Mouse (Mus musculus): Measurements from ENCODE around the gene Mab21l3. TPM values are rescaled to one million over a fixed set of nuclear protein-coding genes. Genes with fewer than 3 reads are reported as not detected.

Mab21l3 gene
- total and polyA plus RNA-seq, 3 experiments, result 1.9 to 3.4 (median 2.8) TPM

- TF ChIP-seq PAX5 (IDR thresholded peaks at IDR 0.05; ENCODE audit: low read length), result no peak
- TF ChIP-seq GABPA (IDR thresholded peaks at IDR 0.05; ENCODE audit: insufficient replicate concordance, low read depth, low read length), result no peak
- no peak for TF ChIP-seq CHD1 (IDR thresholded peaks at IDR 0.05; ENCODE audit: low read depth, low read length)
- TF ChIP-seq POLR2AphosphoS2 (IDR thresholded peaks at IDR 0.05; ENCODE audit: low read depth, low read length), result no peak
- no peak for TF ChIP-seq IRF4 (IDR thresholded peaks at IDR 0.05; ENCODE audit: low read depth, low read length)
- TF ChIP-seq SIN3A (IDR thresholded peaks at IDR 0.05; ENCODE audit: low read length), result no peak
- TF ChIP-seq SMC3 (IDR thresholded peaks at IDR 0.05; ENCODE audit: low read depth, low read length), result no peak
- TF ChIP-seq ETS1 (conservative IDR thresholded peaks at IDR 0.05; ENCODE audit: low read depth, low read length), result no peak
- no peaks in the 10 kb centered on the region for H3K27me3 ChIP-seq (replicated peaks)
- no peak for DNase-seq (ENCODE audit: extremely low read depth)
- in situ Hi-C loops (cut with MboI; ENCODE audit: low pct_ligation_motif_present, low pct_unique_long_range_greater_than_20kb, low sequenced_read_pairs) (loop anchor here (5.0 kb wide), 1 partner anchor 33 kb away; no protein-coding TSS in a partner anchor), dilution Hi-C loops (cut with MboI; ENCODE audit: extremely low pct_ligation_motif_present, extremely low pct_unique_long_range_greater_than_20kb, low sequenced_read_pairs) (no loop called here)
- H3K27ac ChIP-seq (ENCODE audit: insufficient read depth, low read depth), result no peak overlapping the region
- no peaks in the 10 kb centered on the region for H3K79me2 ChIP-seq (replicated peaks; ENCODE audit: control insufficient read depth, extremely low read depth, insufficient read depth, poor library complexity, severe bottlenecking)
- peaks cover 22 to 36% of the 10 kb centered on the region in 2 experiments for H3K36me3 ChIP-seq (replicated peaks in 1 of 2; ENCODE audit: control insufficient read depth in 1 of 2, insufficient read depth in 1 of 2, low read length in 1 of 2)
- H3K4me3 ChIP-seq (replicated peaks in 1 of 3; ENCODE audit: low read depth in 2 of 3, low read length in 2 of 3, poor library complexity in 1 of 3), result no peak overlapping the region
- no peak overlapping the region for H3K9ac ChIP-seq (ENCODE audit: insufficient read depth, low read depth)
- no peaks in the 10 kb centered on the region for H3K9me3 ChIP-seq (replicated peaks; ENCODE audit: low read length)
- peaks cover 0 to 3% of the 10 kb centered on the region in 2 experiments; a peak in 1 of 4 replicates for H3K4me1 ChIP-seq (ENCODE audit: control insufficient read depth in 1 of 2, insufficient read depth in 2 of 2)
- H3K4me2 ChIP-seq (ENCODE audit: insufficient read depth, low read depth, poor library complexity, severe bottlenecking), result no peak overlapping the region
Measured at GRCm38 (mm10) chr3:101860151-101860550, 11.4 kb upstream of the Mab21l3 start.

GRCm38 (mm10) chr3:101859740-101860139 lies 11.0 kb upstream of the Mab21l3 start:
- no peak for DNase-seq (ENCODE audit: extremely low read depth)
- H3K36me3 ChIP-seq (replicated peaks in 1 of 2; ENCODE audit: control insufficient read depth in 1 of 2, insufficient read depth in 1 of 2, low read length in 1 of 2), result peaks cover 22 to 36% of the 10 kb centered on the region in 2 experiments
- H3K27ac ChIP-seq (ENCODE audit: insufficient read depth, low read depth), result no peak overlapping the region
- no peaks in the 10 kb centered on the region for H3K27me3 ChIP-seq (replicated peaks)
- dilution Hi-C loops (cut with MboI; ENCODE audit: extremely low pct_ligation_motif_present, extremely low pct_unique_long_range_greater_than_20kb, low sequenced_read_pairs), result no loop called here
- no peak overlapping the region for H3K4me2 ChIP-seq (ENCODE audit: insufficient read depth, low read depth, poor library complexity, severe bottlenecking)
- H3K9me3 ChIP-seq (replicated peaks; ENCODE audit: low read length), result no peaks in the 10 kb centered on the region
- peaks cover 0 to 3% of the 10 kb centered on the region in 2 experiments; a peak in 1 of 4 replicates for H3K4me1 ChIP-seq (ENCODE audit: control insufficient read depth in 1 of 2, insufficient read depth in 2 of 2)
- in situ Hi-C loops (cut with MboI; ENCODE audit: low pct_ligation_motif_present, low pct_unique_long_range_greater_than_20kb, low sequenced_read_pairs), result loop anchor here (5.0 kb wide), 1 partner anchor 32 kb away; no protein-coding TSS in a partner anchor
- no peaks in the 10 kb centered on the region for H3K79me2 ChIP-seq (replicated peaks; ENCODE audit: control insufficient read depth, extremely low read depth, insufficient read depth, poor library complexity, severe bottlenecking)
- H3K9ac ChIP-seq (ENCODE audit: insufficient read depth, low read depth), result no peak overlapping the region
- TF ChIP-seq SMC3 (IDR thresholded peaks at IDR 0.05; ENCODE audit: low read depth, low read length), result no peak
- no peak for TF ChIP-seq KAT2A (IDR thresholded peaks at IDR 0.05; ENCODE audit: insufficient replicate concordance, low read length)
- TF ChIP-seq CHD2 (IDR thresholded peaks at IDR 0.05; ENCODE audit: low read length), result no peak
- TF ChIP-seq TCF12 (IDR thresholded peaks at IDR 0.05; ENCODE audit: low read depth, low read length), result no peak
- no peak for TF ChIP-seq ZMIZ1 (IDR thresholded peaks at IDR 0.05; ENCODE audit: low read depth, low read length)
- no peak for TF ChIP-seq NRF1 (IDR thresholded peaks at IDR 0.05; ENCODE audit: low read depth, low read length)
- no peak for TF ChIP-seq ZC3H11A (IDR thresholded peaks at IDR 0.05; ENCODE audit: low read depth, low read length)
- TF ChIP-seq JUND (conservative IDR thresholded peaks at IDR 0.05; ENCODE audit: low read depth, low read length), result no peak
- TF ChIP-seq MAZ (IDR thresholded peaks at IDR 0.05; ENCODE audit: low read depth, low read length), result no peak
- no peak for TF ChIP-seq TBP (conservative IDR thresholded peaks at IDR 0.05; ENCODE audit: low read depth, low read length)
- no peak for TF ChIP-seq MYC (IDR thresholded peaks at IDR 0.05; ENCODE audit: low read depth, low read length)
- no peak for TF ChIP-seq CHD1 (IDR thresholded peaks at IDR 0.05; ENCODE audit: low read depth, low read length)
- TF ChIP-seq E2F4 (IDR thresholded peaks at IDR 0.05; ENCODE audit: insufficient replicate concordance, low read depth, low read length), result no peak
- TF ChIP-seq NELFE (IDR thresholded peaks at IDR 0.05; ENCODE audit: low read depth, low read length), result no peak
- TF ChIP-seq ZNF384 (IDR thresholded peaks at IDR 0.05; ENCODE audit: low read depth, low read length), result no peak
- no peak for TF ChIP-seq RCOR1 (conservative IDR thresholded peaks at IDR 0.05; ENCODE audit: low read depth, low read length)
- no peak overlapping the region for H3K4me3 ChIP-seq (replicated peaks in 1 of 3; ENCODE audit: low read depth in 2 of 3, low read length in 2 of 3, poor library complexity in 1 of 3)

Measured in CH12.LX (cell line).